Mouse (Mus musculus): ENCODE measurements around the gene Klhl11.
A peak's percentile ranks its signal among the peaks of the same experiment; 100 is the strongest.

Klhl11 gene

DNA sequence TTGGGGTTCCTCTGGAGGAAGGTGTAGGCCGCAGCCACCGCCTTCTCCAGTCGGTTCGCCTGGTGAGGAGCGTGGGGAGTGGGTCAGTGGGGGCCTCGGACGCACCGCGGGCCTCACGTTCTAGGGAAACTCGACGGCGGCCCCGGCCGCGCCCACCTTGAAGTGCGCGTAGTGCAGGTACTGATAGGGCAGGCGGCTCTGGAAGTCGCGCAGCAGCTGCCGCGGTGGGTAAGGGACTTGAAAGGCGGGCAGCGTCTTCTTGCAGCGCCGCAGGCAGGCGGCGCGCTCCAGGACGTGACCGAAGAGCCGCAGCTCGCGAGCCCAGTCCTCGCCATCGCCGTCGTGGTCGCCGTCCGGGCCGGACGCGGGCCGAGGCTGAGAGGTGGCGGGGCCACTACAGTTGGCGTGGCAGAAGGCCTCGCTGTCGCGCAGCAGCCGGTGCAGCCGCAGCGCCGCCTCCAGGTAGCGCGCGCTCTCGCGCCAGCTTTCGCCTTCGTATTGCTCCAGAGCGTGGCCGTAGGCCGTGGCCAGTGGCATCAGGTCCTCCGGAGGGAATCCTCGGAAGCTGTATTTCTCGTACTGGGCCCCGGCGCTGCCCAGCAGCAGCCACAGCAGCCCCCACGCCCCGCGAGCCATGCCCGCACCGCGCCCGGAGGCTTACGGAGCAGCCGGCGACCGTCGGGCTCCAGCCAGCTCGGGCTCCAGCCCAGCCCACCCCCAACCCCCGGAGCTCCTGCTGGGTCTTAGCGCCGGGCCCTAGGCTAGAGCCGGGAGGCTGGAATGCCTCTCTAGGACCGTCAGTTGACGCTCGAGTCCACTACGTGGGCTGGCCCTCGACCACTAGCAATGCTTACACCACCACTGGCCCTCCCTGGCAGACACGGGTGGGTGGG is 58.3 kb downstream of the Klhl11 start, which contains the start of gene P3h4:
P3h4 (minus strand) TSS at position 816 of the 893 bp plus-strand sequence.
- peak; percentile 63 to 77 for DNase-seq (ENCODE audit: low spot score in 2 of 2)

DNA sequence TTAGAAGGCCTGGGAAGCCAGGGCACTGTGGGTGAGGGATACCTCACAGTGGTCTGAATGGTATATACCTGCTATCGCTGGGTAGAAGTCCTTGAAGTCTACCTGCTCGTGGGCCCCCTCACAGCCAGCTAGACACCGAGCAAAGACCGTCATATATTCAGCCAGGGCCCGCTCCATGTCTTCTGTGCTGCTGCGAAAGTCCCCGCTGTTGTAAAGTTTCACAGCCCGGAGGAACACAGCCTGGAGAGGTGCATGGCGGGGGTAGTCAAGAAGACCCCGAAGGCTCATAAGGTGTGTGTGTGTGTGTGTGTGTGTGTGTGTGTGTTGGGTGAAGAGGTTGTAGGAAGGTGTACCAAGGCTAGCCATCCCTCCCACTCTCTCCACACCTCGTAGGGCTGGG is 59.0 kb downstream of the Klhl11 start:
- no peak for DNase-seq (ENCODE audit: low spot score in 2 of 2)

All from right cerebral cortex, adult 2 months (tissue).